Mouse (Mus musculus) pancreas, adult 10 weeks (tissue): ENCODE results near the gene Csnk2a1. TPM values are rescaled to one million over a fixed set of nuclear protein-coding genes. Genes with fewer than 3 reads are reported as not detected.

ENCODE experiments used
- polyA plus RNA-seq: library from polyadenylated mRNA; stranded (reverse); fragments of 350-450 nt; fragmentation: Illumina TruSeq; extraction: RNeasy Lipid Tissue Mini Kit (QIAGEN cat#74804); gene quantifications from one replicate; pipeline ENCODE4 v1.2.3, GENCODE M21; 2015; ENCODE audit warnings: low read depth, low replicate concordance; ENCODE audit not compliant: insufficient read depth

Gene Csnk2a1
- polyA plus RNA-seq = 17.7 TPM

DNA sequence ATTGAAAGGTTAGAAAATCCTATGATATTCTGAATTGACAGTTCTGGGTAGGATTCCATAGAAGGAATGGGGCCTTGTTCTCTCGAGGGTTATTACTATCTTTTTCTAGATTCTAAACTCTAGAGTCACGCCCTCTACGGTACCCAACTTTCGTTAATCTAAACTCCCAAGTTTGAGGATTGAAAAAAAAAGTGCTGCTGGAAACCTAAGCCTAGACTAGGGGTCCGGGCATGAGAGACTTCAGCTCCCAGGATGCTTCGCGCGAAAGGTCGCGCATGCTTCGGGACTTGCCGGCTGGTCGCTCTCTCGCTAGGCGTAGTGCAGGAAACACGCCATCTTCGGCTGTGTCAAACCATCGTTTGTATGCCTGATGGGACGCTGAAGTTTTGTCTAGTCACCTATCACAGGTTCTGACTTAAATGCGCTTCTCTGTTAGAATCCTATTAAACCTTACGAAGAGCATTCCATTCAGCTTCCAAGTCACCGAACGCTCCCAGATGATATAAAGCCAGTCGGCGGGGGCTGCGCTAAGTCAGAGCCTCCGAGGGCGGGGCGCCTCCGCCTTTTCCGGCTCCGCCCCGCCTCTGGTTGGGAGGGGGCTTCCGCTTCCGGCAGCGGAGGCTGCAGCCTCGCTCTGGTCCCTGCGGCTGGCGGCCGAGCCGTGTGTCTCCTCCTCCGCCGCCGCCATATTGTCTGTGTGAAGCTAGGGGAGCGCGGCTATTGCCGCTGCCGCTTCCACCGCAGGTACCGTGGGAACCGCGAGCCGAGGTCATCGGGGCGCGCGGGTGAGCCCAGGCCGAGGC lies at the start of gene Csnk2a1:
Gene Csnk2a1 (plus strand): TSS at position 592 of the 803 bp plus-strand sequence.

DNA sequence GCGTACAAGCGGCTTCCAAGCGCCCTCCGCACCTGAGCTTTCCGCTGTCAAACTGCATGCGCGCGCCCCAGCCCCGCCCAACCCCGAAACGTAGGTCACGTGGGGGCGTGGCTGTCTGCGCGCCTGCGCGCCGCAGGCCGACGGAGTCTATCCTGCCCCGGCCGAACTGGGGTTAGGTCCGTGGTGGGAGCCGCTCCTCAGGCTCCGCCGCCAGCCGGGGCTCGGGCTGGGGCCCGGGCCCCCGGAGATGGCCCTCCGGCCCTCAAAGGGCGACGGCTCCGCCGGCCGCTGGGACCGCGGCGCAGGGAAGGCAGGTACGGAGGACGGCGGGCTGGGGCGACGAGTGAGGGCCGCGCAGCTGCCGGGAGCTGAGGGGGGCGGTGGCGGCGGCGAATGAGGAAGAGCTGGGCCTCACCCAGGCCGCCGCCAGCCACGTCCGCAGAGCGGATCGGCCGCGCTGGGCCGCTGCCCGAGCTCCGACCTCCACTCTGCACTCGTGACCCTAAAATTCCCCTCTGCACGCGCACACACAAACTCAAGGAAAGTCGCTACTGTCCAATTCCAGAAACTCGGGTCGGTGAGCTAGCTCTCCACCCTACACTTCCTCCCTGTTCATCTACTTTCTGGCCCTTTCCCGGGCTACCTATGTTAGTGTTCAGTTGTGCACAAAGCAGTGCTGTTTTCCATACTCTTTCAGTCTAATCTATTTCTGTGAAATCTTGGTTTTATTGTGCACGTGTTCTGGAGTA lies 67.3 kb downstream of the Csnk2a1 start, which contains the start of gene Tbc1d20:
Gene Tbc1d20 (plus strand): TSS at position 102 of the 749 bp plus-strand sequence.

Other genes starting within 250 kb of the Csnk2a1 start
- 4.0 TPM for gene Fam110a, start 246.6 kb upstream of the Csnk2a1 start, polyA plus RNA-seq
- 1.3 TPM for gene Slc52a3, start 230.3 kb upstream of the Csnk2a1 start, polyA plus RNA-seq
- gene Scrt2, start 145.3 kb upstream of the Csnk2a1 start, polyA plus RNA-seq = not detected
- 5.3 TPM for gene Srxn1, start 121.3 kb upstream of the Csnk2a1 start, polyA plus RNA-seq
- gene Tcf15, start 83.3 kb upstream of the Csnk2a1 start, polyA plus RNA-seq = 2.1 TPM
- 11.9 TPM for gene Tbc1d20, start 67.0 kb downstream of the Csnk2a1 start, polyA plus RNA-seq
- gene Rbck1, start 105.8 kb downstream of the Csnk2a1 start, polyA plus RNA-seq = 29.0 TPM
- 2.0 TPM for gene Trib3, start 117.2 kb downstream of the Csnk2a1 start, polyA plus RNA-seq
- gene Nrsn2, start 149.8 kb downstream of the Csnk2a1 start, polyA plus RNA-seq = not detected
- 1.8 TPM for gene Sox12, start 171.2 kb downstream of the Csnk2a1 start, polyA plus RNA-seq
- 1.1 TPM for gene Zcchc3, start 188.2 kb downstream of the Csnk2a1 start, polyA plus RNA-seq
- not detected for gene 6820408C15Rik, start 188.7 kb downstream of the Csnk2a1 start, polyA plus RNA-seq
- gene Defb23, start 237.8 kb downstream of the Csnk2a1 start, polyA plus RNA-seq = not detected